Mouse (Mus musculus) G1E-ER4 (cell line): ENCODE results near the gene Zc3h10. TPM values are rescaled to one million over a fixed set of nuclear protein-coding genes. Genes with fewer than 3 reads are reported as not detected.

ENCODE experiments used
- GATA1 ChIP-seq: IDR thresholded peaks from one replicate; pipeline ENCODE4 v1.8.0; 2012; ENCODE audit warnings: low read length, inconsistent platforms
- polyA plus RNA-seq: library from polyadenylated mRNA; stranded (reverse); fragments of >175 nt; gene quantifications from 2 replicates; pipeline ENCODE4 v1.2.3, GENCODE M21; 2012

Gene Zc3h10
- polyA plus RNA-seq, 1 experiment, result 21.2 TPM

DNA sequence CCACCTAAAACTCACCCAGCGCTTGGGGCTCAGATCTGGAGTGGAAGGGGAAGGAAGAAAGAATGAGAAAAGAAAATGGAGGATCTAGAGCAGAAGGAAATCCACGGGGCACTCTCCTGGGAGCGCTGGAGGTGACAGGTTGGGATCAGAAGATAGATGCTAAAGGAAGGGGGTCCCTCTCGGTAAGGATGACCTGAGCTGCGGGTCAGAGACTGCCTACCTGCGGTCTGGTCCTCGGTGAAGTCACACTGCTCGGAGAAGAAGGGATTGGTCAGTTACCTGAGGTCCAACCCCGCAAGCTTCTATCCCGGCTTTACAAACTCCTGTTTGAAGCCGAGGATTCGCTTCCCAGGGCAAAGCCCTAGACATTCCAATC lies 54.3 kb downstream of the Zc3h10 start:
- TF ChIP-seq GATA1, result no peak

- no peak for TF ChIP-seq GATA1
Measured at GRCm38 (mm10) chr10:128492633-128493311, 54.8 kb downstream of the Zc3h10 start.

Other genes with a start within 250 kb of the Zc3h10 start
- gene Il23a, start 249.0 kb downstream of the Zc3h10 start, polyA plus RNA-seq, result 0.05 and 0.08 TPM in 2 replicates
- 2.7 and 3.1 TPM in 2 replicates for gene Pan2, start 244.4 kb downstream of the Zc3h10 start, polyA plus RNA-seq
- 83.4 and 115 TPM in 2 replicates for gene Cnpy2, start 225.3 kb downstream of the Zc3h10 start, polyA plus RNA-seq
- 16.3 and 53.3 TPM in 2 replicates for gene Cs, start 210.0 kb downstream of the Zc3h10 start, polyA plus RNA-seq
- 8.7 and 15.8 TPM in 2 replicates for gene Coq10a, start 178.8 kb downstream of the Zc3h10 start, polyA plus RNA-seq
- 79.7 and 85.8 TPM in 2 replicates for gene Ankrd52, start 170.7 kb downstream of the Zc3h10 start, polyA plus RNA-seq
- gene Slc39a5, start 146.5 kb downstream of the Zc3h10 start, polyA plus RNA-seq, result not detected in 2 replicates
- gene Nabp2, start 136.3 kb downstream of the Zc3h10 start, polyA plus RNA-seq, result 226 and 249 TPM in 2 replicates
- gene Rnf41, start 136.1 kb downstream of the Zc3h10 start, polyA plus RNA-seq, result 11.6 and 14.5 TPM in 2 replicates
- gene Smarcc2, start 88.5 kb downstream of the Zc3h10 start, polyA plus RNA-seq, result 158 and 204 TPM in 2 replicates
- 221 and 292 TPM in 2 replicates for gene Myl6, start 53.6 kb downstream of the Zc3h10 start, polyA plus RNA-seq
- gene Myl6b, start 49.1 kb downstream of the Zc3h10 start, polyA plus RNA-seq, result 18.5 and 18.8 TPM in 2 replicates
- gene Esyt1, start 21.9 kb downstream of the Zc3h10 start, polyA plus RNA-seq, result 77.9 and 92.1 TPM in 2 replicates
- 8,707 and 11,892 TPM in 2 replicates for gene Rpl41, start 1.5 kb upstream of the Zc3h10 start, polyA plus RNA-seq
- 631 and 749 TPM in 2 replicates for gene Pa2g4, start 18.2 kb upstream of the Zc3h10 start, polyA plus RNA-seq
- gene Erbb3, start 41.9 kb upstream of the Zc3h10 start, polyA plus RNA-seq, result 0.39 TPM in 2 replicates
- gene Rps26, start 79.0 kb upstream of the Zc3h10 start, polyA plus RNA-seq, result 1,312 and 5,477 TPM in 2 replicates
- 2.7 and 3.6 TPM in 2 replicates for gene Ikzf4, start 98.2 kb upstream of the Zc3h10 start, polyA plus RNA-seq
- 0.66 and 0.90 TPM in 2 replicates for gene Suox, start 126.3 kb upstream of the Zc3h10 start, polyA plus RNA-seq
- 14.3 and 19.7 TPM in 2 replicates for gene Rab5b, start 148.5 kb upstream of the Zc3h10 start, polyA plus RNA-seq
- 0.10 and 0.18 TPM in 2 replicates for gene Pmel, start 156.4 kb upstream of the Zc3h10 start, polyA plus RNA-seq
- 21.0 and 30.8 TPM in 2 replicates for gene Cdk2, start 157.3 kb upstream of the Zc3h10 start, polyA plus RNA-seq
- gene Dgka, start 197.1 kb upstream of the Zc3h10 start, polyA plus RNA-seq, result 0.12 TPM in 2 replicates
- gene Pym1, start 200.1 kb upstream of the Zc3h10 start, polyA plus RNA-seq, result 166 TPM in 2 replicates
- gene Mmp19, start 243.1 kb upstream of the Zc3h10 start, polyA plus RNA-seq, result 0.02 TPM in 1 of 2 replicates, not detected in the other